Mouse (Mus musculus): ENCODE data around the gene Spdye4a.

GRCm38 (mm10) chr5:143275761-143276160 lies 49.1 kb upstream of the Spdye4a start:
- TF ChIP-seq CTCF (IDR thresholded peaks at IDR 0.05; ENCODE audit: low read depth, low read length) = no peak
- TF ChIP-seq GATA1 (IDR thresholded peaks at IDR 0.05; ENCODE audit: borderline replicate concordance, low read length) = no peak
- no peak for TF ChIP-seq POLR2AphosphoS5 (IDR thresholded peaks at IDR 0.05; ENCODE audit: insufficient replicate concordance, low read depth, low read length)

All from G1E (cell line).